Mouse (Mus musculus) stomach, embryonic 14.5 days (tissue): ENCODE data around the gene Prdm5. TPM values are rescaled to one million over a fixed set of nuclear protein-coding genes. Genes with fewer than 3 reads are reported as not detected.

Experiments
- ATAC-seq: fragments of 200-750 bp; cut with Nextera tagmentation; 2 replicates; pipeline ENCODE4 v1.8.0; 2017; ENCODE audit warnings: low read depth, moderate TSS enrichment; ENCODE audit not compliant: insufficient number of reproducible peaks, insufficient read depth, low FRiP score
- H3K27ac ChIP-seq: fragments of 300-500 bp; sonication (generic); 2 replicates; pipeline ENCODE4 v1.5.1; 2014; ENCODE audit warnings: mild to moderate bottlenecking, low read length, moderate library complexity, mixed read lengths
- H3K27me3 ChIP-seq: fragments of 300-500 bp; sonication (generic); 2 replicates; pipeline ENCODE4 v1.6.1; 2014; ENCODE audit warnings: low read length, control low read depth, mixed read lengths; ENCODE audit not compliant: control insufficient read depth, insufficient read depth
- H3K36me3 ChIP-seq: fragments of 300-500 bp; sonication (generic); 2 replicates; pipeline ENCODE4 v1.6.1; 2014; ENCODE audit warnings: mild to moderate bottlenecking, control low read depth, low read length, moderate library complexity, mixed read lengths; ENCODE audit not compliant: control insufficient read depth, insufficient read depth
- H3K4me1 ChIP-seq: fragments of 300-500 bp; sonication (generic); 2 replicates; pipeline ENCODE4 v1.6.1; 2014; ENCODE audit warnings: low read length, control low read depth, mixed read lengths; ENCODE audit not compliant: control insufficient read depth, insufficient read depth
- H3K4me2 ChIP-seq: fragments of 300-500 bp; sonication (generic); replicated peaks from 2 replicates; pipeline ENCODE4 v1.6.1; 2014; ENCODE audit warnings: low read depth, low read length, control low read depth
- H3K4me3 ChIP-seq: fragments of 300-500 bp; sonication (generic); 2 replicates; pipeline ENCODE4 v1.5.1; 2014; ENCODE audit warnings: low read depth, low read length, control low read depth
- H3K9ac ChIP-seq: fragments of 300-500 bp; sonication (generic); replicated peaks from 2 replicates; pipeline ENCODE4 v1.6.1; 2014; ENCODE audit warnings: low read depth, mild to moderate bottlenecking, control low read depth, low read length, moderate library complexity, mixed read lengths
- H3K9me3 ChIP-seq: fragments of 300-500 bp; sonication (generic); 2 replicates; pipeline ENCODE4 v1.6.1; 2016; ENCODE audit warnings: low read depth, low read length, control low read depth; ENCODE audit not compliant: control insufficient read depth
- WGBS: fragments of 180-500 bp; shearing (Covaris S2); extraction: QIAGEN DNeasy Blood & Tissue Kit; methylation state at CpG from one replicate; pipeline ENCODE4 v1.1.7; 2014; 5-methylcytosine and 5-hydroxymethylcytosine counted together
- polyA plus RNA-seq: library from polyadenylated mRNA; unstranded; fragments of >200 nt; fragmentation: Nextera tagmentation; extraction: Ambion mirVana; gene quantifications from 2 replicates; pipeline ENCODE4 v1.2.1, GENCODE M21; 2014

Prdm5 gene
- polyA plus RNA-seq, 1 experiment from 2014 or later, result 27.0 TPM

DNA sequence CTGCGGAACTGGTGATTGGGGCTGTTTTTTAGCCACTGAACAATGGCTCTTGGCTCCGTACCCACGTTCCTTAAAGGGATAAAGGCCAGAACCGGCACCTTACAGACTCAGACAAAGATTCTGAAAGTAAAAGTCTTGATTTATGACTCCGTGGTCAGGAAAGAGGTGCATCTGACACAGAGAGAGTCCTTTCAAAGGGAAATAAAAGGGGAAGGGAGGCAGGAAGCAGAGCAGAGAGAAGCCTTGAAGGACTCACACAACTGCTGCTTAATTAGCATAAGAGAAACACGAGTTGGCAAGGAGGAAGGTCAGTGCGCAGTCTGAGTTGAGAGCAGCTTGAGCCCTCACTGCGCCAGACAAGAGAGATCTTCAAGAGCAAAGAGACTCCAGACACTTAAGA lies 13.7 kb upstream of the Prdm5 start:
- 22% methylated on average over 8 of the region's 8 CpGs for WGBS
- H3K9ac ChIP-seq, result no peak overlapping the region
- no peak overlapping the region for H3K4me3 ChIP-seq
- H3K4me1 ChIP-seq, result no peaks in the 10 kb centered on the region
- H3K9me3 ChIP-seq, result no peaks in the 10 kb centered on the region
- no peak overlapping the region for H3K27ac ChIP-seq
- no peak for ATAC-seq
- H3K27me3 ChIP-seq, result no peaks in the 10 kb centered on the region
- H3K4me2 ChIP-seq, result no peak overlapping the region
- H3K36me3 ChIP-seq, result no peaks in the 10 kb centered on the region

DNA sequence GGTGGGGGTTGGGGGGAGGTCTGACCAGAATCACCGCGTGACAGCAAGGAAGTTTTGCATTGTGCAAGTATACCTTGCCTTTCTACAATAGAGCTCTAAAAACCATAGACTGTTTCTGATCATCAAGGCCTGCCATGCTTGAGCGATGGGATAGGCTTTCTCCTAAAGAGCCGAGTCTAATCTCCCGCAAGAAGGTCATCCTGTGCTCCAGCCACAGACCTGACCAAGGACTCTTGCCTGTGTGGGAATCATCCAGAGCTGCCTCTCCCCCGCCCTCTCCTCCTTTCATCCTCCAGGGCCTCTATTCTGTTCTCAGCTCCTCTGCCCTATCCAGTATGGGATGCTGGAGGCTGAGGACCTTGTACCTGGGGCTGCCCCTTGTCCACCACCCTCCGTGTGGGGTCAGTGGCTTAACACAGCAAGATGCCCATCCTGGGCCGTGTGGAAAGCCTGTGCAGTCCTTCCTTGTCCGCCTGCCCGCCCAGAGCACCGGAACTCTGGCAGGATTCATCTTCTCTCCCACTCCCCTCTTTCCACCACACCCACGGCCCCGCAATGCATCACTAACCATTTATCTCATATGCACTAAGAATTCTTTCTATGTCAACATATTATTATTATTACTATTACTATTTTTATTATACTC lies 12.9 kb upstream of the Prdm5 start:
- Histone ChIP-seq H3K27ac (no peak overlapping the region), H3K9ac (no peak overlapping the region), H3K4me2 (no peak overlapping the region), H3K4me1 (no peaks in the 10 kb centered on the region), H3K36me3 (no peaks in the 10 kb centered on the region), H3K4me3 (no peak overlapping the region), H3K9me3 (no peaks in the 10 kb centered on the region), H3K27me3 (no peaks in the 10 kb centered on the region)
- ATAC-seq, result no peak
- 86% methylated on average over 13 of the region's 13 CpGs for WGBS

DNA sequence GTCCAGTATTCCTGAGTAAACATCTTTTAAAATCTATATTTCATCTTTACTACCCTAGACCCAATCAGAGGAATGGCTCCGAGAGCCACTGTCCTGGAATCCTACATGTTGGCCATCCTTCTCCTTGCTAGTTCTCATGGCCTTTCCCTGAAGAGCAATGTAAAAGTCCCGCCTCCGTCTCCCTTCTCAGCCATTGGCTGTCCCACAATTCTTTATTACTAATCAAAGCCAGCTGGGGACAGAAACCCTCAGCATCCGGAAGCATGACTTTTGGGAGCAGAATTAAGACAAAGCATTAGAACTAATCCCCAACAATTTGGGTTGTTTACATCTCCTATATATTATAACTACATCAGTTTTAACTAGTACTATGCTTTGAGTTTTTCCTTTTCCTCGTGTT lies 10.9 kb upstream of the Prdm5 start:
- Histone ChIP-seq H3K27ac (no peak overlapping the region), H3K9ac (no peak overlapping the region), H3K4me2 (no peak overlapping the region), H3K4me3 (no peak overlapping the region), H3K36me3 (no peaks in the 10 kb centered on the region), H3K4me1 (no peaks in the 10 kb centered on the region), H3K27me3 (no peaks in the 10 kb centered on the region), H3K9me3 (no peaks in the 10 kb centered on the region)
- WGBS, result 81% methylated on average over 5 of the region's 5 CpGs
- ATAC-seq, result no peak

DNA sequence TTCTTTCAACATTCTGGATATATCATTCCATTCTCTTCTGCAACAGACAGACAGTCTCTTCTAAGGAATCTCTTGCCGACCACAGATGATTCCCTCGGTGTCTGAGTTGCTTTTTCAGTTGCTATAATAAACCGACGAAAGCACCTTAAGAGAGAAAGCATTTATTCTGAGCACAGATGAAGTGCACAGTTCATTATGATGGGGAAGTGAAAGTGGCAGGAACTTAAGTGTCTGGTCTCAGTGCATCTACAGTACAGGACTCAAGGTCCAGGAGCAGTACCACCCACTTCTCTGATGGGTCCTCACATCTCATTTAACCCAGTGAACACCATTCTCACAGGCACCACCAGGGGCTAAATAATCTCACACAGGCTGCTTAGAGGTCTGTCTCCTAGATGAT lies 5.2 kb upstream of the Prdm5 start:
- no peaks in the 10 kb centered on the region for H3K36me3 ChIP-seq
- H3K27ac ChIP-seq, result no peak overlapping the region
- no peaks in the 10 kb centered on the region for H3K4me1 ChIP-seq
- H3K4me3 ChIP-seq, result no peak overlapping the region
- ATAC-seq, result no peak
- no peaks in the 10 kb centered on the region for H3K9me3 ChIP-seq
- no peak overlapping the region for H3K9ac ChIP-seq
- no peaks in the 10 kb centered on the region for H3K27me3 ChIP-seq
- WGBS, result 88% methylated on average over 4 of the region's 4 CpGs
- H3K4me2 ChIP-seq, result no peak overlapping the region

DNA sequence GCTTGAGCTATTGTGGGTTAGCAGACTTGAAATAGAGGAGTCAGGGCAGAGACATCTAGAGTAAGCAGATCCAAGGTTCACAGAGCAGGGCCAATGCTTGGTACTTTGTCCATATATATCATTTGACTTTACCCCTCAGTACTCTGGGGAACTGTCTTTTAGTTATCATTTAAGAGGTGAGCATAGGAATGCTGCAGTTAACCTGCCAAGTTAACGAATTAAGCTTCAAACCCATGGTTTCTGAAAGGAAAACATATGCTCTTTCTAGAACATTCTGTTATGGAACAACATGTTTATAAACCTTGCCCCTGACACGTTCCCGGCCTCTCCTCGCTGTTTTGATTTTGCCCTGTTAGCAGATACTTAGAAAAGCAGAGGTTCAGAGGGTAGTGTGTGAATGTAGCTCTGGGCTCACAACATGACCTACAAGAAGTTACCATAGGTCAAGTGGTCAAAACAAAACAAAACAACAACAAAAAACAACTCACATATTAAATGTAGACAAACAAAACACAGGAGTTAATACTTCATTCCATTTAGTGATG lies 973 bp downstream of the Prdm5 start:
- Histone ChIP-seq H3K4me2 (peak overlapping the region; percentile 77), H3K27ac (peak overlapping the region; percentile 79; the same call in 1 of the 2 replicates), H3K4me3 (peak overlapping the region; percentile 60), H3K27me3 (no peaks in the 10 kb centered on the region), H3K9me3 (no peaks in the 10 kb centered on the region), H3K4me1 (peaks cover 5% of the 10 kb centered on the region), H3K9ac (peak overlapping the region; percentile 70), H3K36me3 (no peaks in the 10 kb centered on the region)
- ATAC-seq, result no peak
- WGBS, result 81% methylated on average over 4 of the region's 4 CpGs

DNA sequence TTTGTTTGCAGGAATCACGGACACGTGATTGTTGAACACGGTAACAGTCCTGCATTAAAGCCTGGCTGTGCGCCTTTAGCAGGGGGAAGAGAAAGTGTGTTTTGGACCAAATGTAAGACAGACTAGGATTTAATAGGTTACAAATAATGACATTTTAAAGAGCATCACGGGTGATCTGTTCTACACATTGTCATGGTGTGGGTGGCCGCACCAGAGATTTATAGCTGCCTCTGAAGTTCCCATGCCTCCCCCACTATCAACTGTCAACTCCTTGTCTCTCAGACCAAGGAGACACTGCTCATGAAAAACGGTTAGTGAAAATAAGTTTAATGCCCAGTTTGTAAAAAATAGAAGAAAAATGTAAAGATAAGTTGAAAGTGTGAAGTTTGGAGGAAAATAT lies 2.7 kb downstream of the Prdm5 start:
- 73% methylated on average over 7 of the region's 7 CpGs for WGBS
- Histone ChIP-seq H3K27ac (no peak overlapping the region), H3K27me3 (no peaks in the 10 kb centered on the region), H3K4me3 (no peak overlapping the region), H3K4me2 (no peak overlapping the region), H3K9ac (no peak overlapping the region), H3K9me3 (no peaks in the 10 kb centered on the region), H3K4me1 (peaks cover 5% of the 10 kb centered on the region), H3K36me3 (no peaks in the 10 kb centered on the region)
- ATAC-seq, result no peak

DNA sequence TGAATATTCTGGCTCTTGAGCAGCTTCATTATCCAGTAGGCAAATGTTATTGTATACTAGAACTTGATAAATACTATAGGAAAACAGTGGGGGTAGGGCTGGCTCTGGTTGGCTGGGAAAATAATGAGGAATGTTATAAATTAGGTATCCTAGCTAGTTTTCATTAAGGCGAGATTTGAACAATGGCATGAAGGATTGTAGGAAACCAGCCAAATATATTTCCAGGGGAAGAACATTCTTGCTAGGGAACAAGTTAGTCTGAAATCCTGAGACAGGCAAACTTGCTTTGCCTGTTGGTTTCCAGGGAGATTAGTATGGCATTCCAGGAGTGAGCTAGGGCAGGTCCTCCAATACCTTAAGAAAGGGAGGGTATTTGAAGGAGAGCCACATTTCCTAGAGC lies 4.9 kb downstream of the Prdm5 start:
- Histone ChIP-seq H3K9ac (no peak overlapping the region), H3K36me3 (no peaks in the 10 kb centered on the region), H3K4me3 (no peak overlapping the region), H3K27me3 (no peaks in the 10 kb centered on the region), H3K4me2 (no peak overlapping the region), H3K9me3 (no peaks in the 10 kb centered on the region), H3K4me1 (peaks cover 5% of the 10 kb centered on the region), H3K27ac (no peak overlapping the region)
- ATAC-seq, result no peak
- WGBS, result 81% methylated on average over 1 of the region's 1 CpGs

DNA sequence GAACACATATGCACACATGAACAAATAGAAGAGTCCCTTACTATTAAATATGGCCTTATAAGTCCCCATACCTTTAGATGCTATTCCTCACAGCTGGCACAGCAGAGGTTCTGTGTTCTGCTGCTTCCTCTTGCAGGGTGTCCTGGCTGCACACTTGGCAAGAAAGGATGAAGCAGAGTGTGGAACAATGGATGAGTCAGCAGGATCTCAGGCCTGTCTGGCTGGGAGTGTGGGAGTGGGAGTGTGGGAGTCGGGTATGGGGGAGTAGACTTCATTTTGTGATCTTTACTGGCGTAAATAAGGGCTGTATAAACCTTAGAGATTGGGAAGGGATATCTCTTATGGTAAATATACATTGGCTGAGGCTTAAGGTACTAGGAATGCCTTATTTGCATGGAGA lies 14.1 kb downstream of the Prdm5 start:
- Histone ChIP-seq H3K4me1 (no peaks in the 10 kb centered on the region), H3K9ac (no peak overlapping the region), H3K9me3 (no peaks in the 10 kb centered on the region), H3K4me3 (no peak overlapping the region), H3K27ac (no peak overlapping the region), H3K4me2 (no peak overlapping the region), H3K27me3 (no peaks in the 10 kb centered on the region), H3K36me3 (no peaks in the 10 kb centered on the region)
- WGBS, result 67% methylated on average over 2 of the region's 2 CpGs
- no peak for ATAC-seq

DNA sequence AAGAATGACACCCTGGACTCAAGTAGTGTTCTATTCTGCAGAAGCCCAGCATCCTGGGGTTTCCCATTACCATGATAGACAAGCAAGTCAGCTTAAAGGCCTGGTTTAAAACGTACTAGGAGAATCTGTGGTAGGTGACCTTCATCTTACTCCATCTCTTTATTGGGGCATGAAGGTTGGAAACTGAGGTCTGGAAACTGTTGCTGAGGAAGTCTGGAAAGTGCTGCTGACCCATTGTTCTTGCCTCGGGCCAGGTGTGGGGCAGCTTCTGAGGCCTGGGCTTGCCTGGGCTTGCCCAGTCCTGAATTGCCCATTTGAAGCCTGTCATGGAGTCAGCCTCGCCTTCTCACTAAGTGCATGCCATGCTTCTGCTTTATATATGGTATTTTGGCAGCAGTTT lies 17.8 kb downstream of the Prdm5 start:
- ATAC-seq, result no peak
- no peaks in the 10 kb centered on the region for H3K27me3 ChIP-seq
- H3K36me3 ChIP-seq, result no peaks in the 10 kb centered on the region; the same call in 1 of the 2 replicates
- H3K27ac ChIP-seq, result no peak overlapping the region
- no peaks in the 10 kb centered on the region for H3K9me3 ChIP-seq
- no peak overlapping the region for H3K9ac ChIP-seq
- H3K4me2 ChIP-seq, result no peak overlapping the region
- no peak overlapping the region for H3K4me3 ChIP-seq
- 87% methylated on average over 3 of the region's 3 CpGs for WGBS
- H3K4me1 ChIP-seq, result no peaks in the 10 kb centered on the region
